Mouse (Mus musculus) heart, embryonic 11.5 days (tissue): ENCODE results near the gene Nthl1. TPM values are rescaled to one million over a fixed set of nuclear protein-coding genes. Genes with fewer than 3 reads are reported as not detected.

Experiments
- ATAC-seq: fragments of 200-750 bp; cut with Nextera tagmentation; replicated peaks from 2 replicates; pipeline ENCODE4 v1.8.0; 2017; ENCODE audit warnings: moderate library complexity; ENCODE audit not compliant: insufficient number of reproducible peaks, low FRiP score, low TSS enrichment
- H3K27ac ChIP-seq: fragments of 300-500 bp; sonication (generic); 2 replicates; pipeline ENCODE4 v1.5.1; 2014; ENCODE audit warnings: mild to moderate bottlenecking, low read depth, low read length
- H3K27me3 ChIP-seq: fragments of 300-500 bp; sonication (generic); 2 replicates; pipeline ENCODE4 v1.6.1; 2014; ENCODE audit warnings: mild to moderate bottlenecking, low read length, mixed read lengths; ENCODE audit not compliant: control insufficient read depth, insufficient read depth
- H3K36me3 ChIP-seq: fragments of 300-500 bp; sonication (generic); 2 replicates; pipeline ENCODE4 v1.6.1; 2014; ENCODE audit warnings: mild to moderate bottlenecking, low read length, moderate library complexity, mixed read lengths; ENCODE audit not compliant: control insufficient read depth, insufficient read depth
- H3K4me1 ChIP-seq: fragments of 300-500 bp; sonication (generic); 2 replicates; pipeline ENCODE4 v1.6.1; 2014; ENCODE audit warnings: low read length; ENCODE audit not compliant: control insufficient read depth, insufficient read depth
- H3K4me2 ChIP-seq: fragments of 300-500 bp; sonication (generic); 2 replicates; pipeline ENCODE4 v1.6.1; 2014; ENCODE audit warnings: mild to moderate bottlenecking, moderate library complexity
- H3K4me3 ChIP-seq: fragments of 300-500 bp; sonication (generic); 2 replicates; pipeline ENCODE4 v1.5.1; 2014; ENCODE audit warnings: low read depth, low read length
- H3K9ac ChIP-seq: fragments of 300-500 bp; sonication (generic); 2 replicates; pipeline ENCODE4 v1.6.1; 2014; ENCODE audit warnings: mild to moderate bottlenecking, low read depth, low read length, moderate library complexity
- H3K9me3 ChIP-seq: fragments of 300-500 bp; sonication (generic); replicated peaks from 2 replicates; pipeline ENCODE4 v1.6.1; 2016; ENCODE audit warnings: low read length; ENCODE audit not compliant: control insufficient read depth
- WGBS: fragments of 180-500 bp; shearing (Covaris S2); extraction: QIAGEN DNeasy Blood & Tissue Kit; methylation state at CpG from one replicate; pipeline ENCODE4 v1.1.7; 2014; ENCODE audit not compliant: insufficient replicate concordance; 5-methylcytosine and 5-hydroxymethylcytosine counted together
- polyA plus RNA-seq: library from polyadenylated mRNA; unstranded; fragments of >200 nt; fragmentation: Nextera tagmentation; extraction: Ambion mirVana; gene quantifications from 2 replicates; pipeline ENCODE4 v1.2.1, GENCODE M21; 2014

Gene Nthl1
- polyA plus RNA-seq, 1 experiment from 2014 or later: 9.8 TPM

GRCm38 (mm10) chr17:24635024-24635423 lies 2.5 kb downstream of the Nthl1 start:
- H3K9ac ChIP-seq: no peak overlapping the region
- no peak overlapping the region for H3K27ac ChIP-seq
- H3K27me3 ChIP-seq: peaks cover 30% of the 10 kb centered on the region
- no peak for ATAC-seq
- H3K4me1 ChIP-seq: peaks cover 34% of the 10 kb centered on the region
- 0 out of 2 replicates have a peak, but pooled peaks cover 4% of the 10 kb centered on the region for H3K36me3 ChIP-seq
- H3K9me3 ChIP-seq: no peaks in the 10 kb centered on the region
- no peak overlapping the region for H3K4me3 ChIP-seq
- H3K4me2 ChIP-seq: no peak overlapping the region
- 72% methylated on average over 4 of the region's 4 CpGs for WGBS

- Histone ChIP-seq H3K4me1 (peaks cover 34% of the 10 kb centered on the region), H3K27ac (no peak overlapping the region), H3K9me3 (no peaks in the 10 kb centered on the region), H3K36me3 (peaks cover 2% of the 10 kb centered on the region; the same call in 1 of the 2 replicates), H3K4me3 (no peak overlapping the region), H3K4me2 (no peak overlapping the region), H3K27me3 (peaks cover 36% of the 10 kb centered on the region), H3K9ac (no peak overlapping the region)
- WGBS: 85% methylated on average over 5 of the region's 5 CpGs
- no peak for ATAC-seq
Observed at GRCm38 (mm10) chr17:24635694-24636093, 3.2 kb downstream of the Nthl1 start.

GRCm38 (mm10) chr17:24636781-24637481 lies 4.5 kb downstream of the Nthl1 start:
- H3K27ac ChIP-seq: no peak overlapping the region
- no peak for ATAC-seq
- H3K27me3 ChIP-seq: peaks cover 42% of the 10 kb centered on the region
- H3K4me2 ChIP-seq: no peak overlapping the region
- H3K9ac ChIP-seq: no peak overlapping the region
- WGBS: 59% methylated on average over 5 of the region's 5 CpGs
- H3K9me3 ChIP-seq: no peaks in the 10 kb centered on the region
- peaks cover 2% of the 10 kb centered on the region; the same call in 1 of the 2 replicates for H3K36me3 ChIP-seq
- H3K4me3 ChIP-seq: no peak overlapping the region
- peaks cover 30% of the 10 kb centered on the region for H3K4me1 ChIP-seq

GRCm38 (mm10) chr17:24638214-24638613 lies 5.7 kb downstream of the Nthl1 start:
- no peak overlapping the region for H3K4me3 ChIP-seq
- no peak overlapping the region for H3K9ac ChIP-seq
- H3K27me3 ChIP-seq: peaks cover 54% of the 10 kb centered on the region
- H3K9me3 ChIP-seq: no peaks in the 10 kb centered on the region
- peaks cover 24% of the 10 kb centered on the region for H3K4me1 ChIP-seq
- 89% methylated on average over 4 of the region's 4 CpGs for WGBS
- no peak overlapping the region for H3K4me2 ChIP-seq
- no peak for ATAC-seq
- no peak overlapping the region for H3K27ac ChIP-seq
- peaks cover 2% of the 10 kb centered on the region; the same call in 1 of the 2 replicates for H3K36me3 ChIP-seq

- Histone ChIP-seq H3K9ac (no peak overlapping the region), H3K36me3 (peaks cover 2% of the 10 kb centered on the region; the same call in 1 of the 2 replicates), H3K9me3 (no peaks in the 10 kb centered on the region), H3K4me1 (peaks cover 24% of the 10 kb centered on the region), H3K4me2 (no peak overlapping the region), H3K4me3 (no peak overlapping the region), H3K27ac (peak overlapping the region; percentile 54), H3K27me3 (peaks cover 54% of the 10 kb centered on the region)
- 69% methylated on average over 9 of the region's 9 CpGs for WGBS
- ATAC-seq: no peak
Observed at GRCm38 (mm10) chr17:24638840-24639239, 6.4 kb downstream of the Nthl1 start.

- peak overlapping the region; percentile 22; the same call in 1 of the 2 replicates for H3K9ac ChIP-seq
- H3K27ac ChIP-seq: peak overlapping the region; percentile 71
- ATAC-seq: no peak; the same call in 1 of the 2 replicates
- H3K4me3 ChIP-seq: no peak overlapping the region
- WGBS: 59% methylated on average over 5 of the region's 5 CpGs
- H3K9me3 ChIP-seq: no peaks in the 10 kb centered on the region
- peaks cover 2% of the 10 kb centered on the region; the same call in 1 of the 2 replicates for H3K36me3 ChIP-seq
- no peak overlapping the region for H3K4me2 ChIP-seq
- peaks cover 49% of the 10 kb centered on the region for H3K27me3 ChIP-seq
- H3K4me1 ChIP-seq: peaks cover 31% of the 10 kb centered on the region
Observed at GRCm38 (mm10) chr17:24639571-24639988, 7.1 kb downstream of the Nthl1 start.

- H3K4me1 ChIP-seq: peaks cover 36% of the 10 kb centered on the region
- H3K4me2 ChIP-seq: no peak overlapping the region
- H3K27me3 ChIP-seq: peaks cover 45% of the 10 kb centered on the region
- H3K9ac ChIP-seq: peak overlapping the region; percentile 22; the same call in 1 of the 2 replicates
- H3K36me3 ChIP-seq: peaks cover 2% of the 10 kb centered on the region; the same call in 1 of the 2 replicates
- WGBS: 84% methylated on average over 7 of the region's 7 CpGs
- no peaks in the 10 kb centered on the region for H3K9me3 ChIP-seq
- H3K27ac ChIP-seq: peak overlapping the region; percentile 71
- ATAC-seq: no peak
- H3K4me3 ChIP-seq: no peak overlapping the region
Observed at GRCm38 (mm10) chr17:24640119-24640518, 7.6 kb downstream of the Nthl1 start.

GRCm38 (mm10) chr17:24640581-24640980 lies 8.1 kb downstream of the Nthl1 start:
- Histone ChIP-seq H3K36me3 (peaks cover 2% of the 10 kb centered on the region; the same call in 1 of the 2 replicates), H3K4me2 (no peak overlapping the region), H3K4me3 (no peak overlapping the region), H3K27me3 (peaks cover 45% of the 10 kb centered on the region), H3K9me3 (no peaks in the 10 kb centered on the region), H3K27ac (no peak overlapping the region), H3K9ac (no peak overlapping the region), H3K4me1 (peaks cover 41% of the 10 kb centered on the region)
- WGBS: 91% methylated on average over 15 of the region's 15 CpGs
- ATAC-seq: no peak
